Mouse (Mus musculus) embryo, embryonic 11.5 days (tissue): ENCODE results near the gene Gm10147.
"Not testable (repeated sequence)": the region's sequence is repeated elsewhere in the genome, so short reads cannot be mapped to it uniquely, and the experiment has no call there.

Source experiments
- DNase-seq: peaks from one replicate; pipeline ENCODE4 v3.0.0-alpha.2; 2012; ENCODE audit warnings: low read depth, low spot score

The Gm10147 gene

GRCm38 (mm10) chrX:28607742-28608141 lies at the start of gene Gm10147:
TSS of gene Gm10147 (minus strand) at chrX:28607842.
- not testable (repeated sequence) for DNase-seq
